Mouse (Mus musculus): ENCODE data around the gene Tinagl1. TPM values are rescaled to one million over a fixed set of nuclear protein-coding genes. Genes with fewer than 3 reads are reported as not detected.

Tinagl1 gene
- total RNA-seq, 2 experiments from 2014 or later = 0.82 to 1.5 TPM

DNA sequence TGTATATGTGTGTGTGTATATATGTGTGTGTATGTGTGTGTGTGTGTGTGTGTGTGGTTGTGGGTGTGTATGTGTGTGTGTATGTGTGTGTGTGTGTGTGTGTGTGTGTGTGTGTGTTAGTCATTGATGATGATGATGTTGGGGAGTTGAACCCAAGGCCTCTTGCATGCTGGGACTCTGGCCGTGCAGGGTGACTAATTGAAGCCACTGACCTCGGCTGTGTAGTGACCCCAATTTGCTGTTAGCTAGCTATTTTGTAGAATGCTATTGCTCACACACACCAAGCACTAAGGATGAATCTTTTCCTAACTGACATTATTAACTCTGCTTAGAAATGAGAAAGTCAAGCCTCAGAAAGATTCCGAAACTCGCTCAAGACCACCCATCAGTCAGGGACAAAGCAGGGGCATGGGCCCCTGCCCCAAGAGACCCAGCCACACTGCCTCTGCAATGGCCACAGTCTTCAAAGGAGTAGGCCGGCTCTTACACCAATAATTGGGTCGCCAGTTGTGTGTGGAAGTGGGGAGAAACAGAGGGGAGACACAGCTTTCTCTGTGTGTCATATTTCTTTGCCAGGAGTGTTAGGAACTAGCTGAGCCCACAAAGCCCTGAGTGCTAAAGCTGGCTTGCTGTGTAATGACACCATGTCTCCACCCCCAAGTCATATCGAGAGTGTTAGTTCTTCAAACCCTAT is 6.1 kb upstream of the Tinagl1 start:
- no peak for ATAC-seq (replicated peaks; ENCODE audit: poor library complexity, severe bottlenecking)

DNA sequence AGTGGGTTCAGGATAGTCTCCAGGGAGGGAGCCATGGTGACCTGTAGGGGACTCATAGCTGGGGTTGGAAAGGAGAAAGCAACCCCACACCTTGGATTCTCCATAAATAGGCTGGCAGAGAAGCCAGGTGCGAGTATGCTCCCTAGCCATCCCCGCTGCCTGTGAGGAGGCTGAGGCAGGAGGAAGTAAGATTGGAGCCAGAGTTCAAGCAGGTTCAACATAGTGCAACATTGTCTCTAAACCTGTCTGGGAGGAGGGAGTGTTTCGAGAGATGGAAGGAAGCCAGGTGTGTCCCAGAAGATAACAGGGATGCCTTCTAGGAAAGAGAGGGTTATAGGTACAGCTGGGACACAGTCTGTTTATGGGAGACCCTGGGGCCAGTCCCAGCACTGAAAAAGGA is 5.0 kb upstream of the Tinagl1 start:
- ATAC-seq (replicated peaks; ENCODE audit: poor library complexity, severe bottlenecking) = no peak

DNA sequence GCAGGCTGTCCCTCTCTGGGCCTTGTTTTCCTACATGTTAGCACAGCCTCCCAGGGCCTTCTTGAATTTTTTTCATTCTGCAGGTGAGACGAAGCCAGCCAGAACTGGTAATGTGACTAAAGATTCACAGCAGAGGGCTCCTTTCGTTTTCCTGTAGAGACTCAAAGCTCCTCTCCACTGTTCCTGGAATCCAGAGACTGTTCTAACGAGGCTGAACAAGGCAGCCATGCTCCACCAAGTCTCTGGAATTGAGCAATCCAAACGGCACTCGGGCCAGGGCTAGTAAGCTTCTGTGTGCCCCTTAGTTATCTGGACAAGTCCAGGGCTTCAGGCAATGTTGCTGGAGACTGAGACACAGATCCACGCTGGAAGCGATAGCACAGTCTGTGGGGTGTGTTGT is 2.6 kb upstream of the Tinagl1 start:
- no peak for ATAC-seq (replicated peaks; ENCODE audit: poor library complexity, severe bottlenecking)

DNA sequence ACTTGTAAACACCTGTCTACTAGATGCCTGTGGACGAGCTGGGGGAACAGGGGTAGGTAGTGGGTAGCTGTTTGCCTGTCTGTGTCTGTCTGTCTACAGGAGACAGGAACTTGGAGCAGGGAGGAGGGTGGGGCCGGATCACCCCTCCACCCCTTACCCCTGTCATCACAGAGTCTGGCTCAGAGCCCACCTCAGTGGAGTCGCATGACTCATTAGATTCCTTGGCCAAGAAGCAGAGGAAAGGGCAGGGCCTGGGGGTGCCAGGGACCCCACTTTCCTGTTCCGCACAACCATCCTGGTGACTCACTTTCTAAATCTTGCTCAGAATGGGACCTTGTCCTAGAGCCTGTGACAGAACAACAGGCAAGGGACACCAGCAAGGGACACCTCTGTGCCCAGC is 2.2 kb upstream of the Tinagl1 start:
- peak; percentile 47 for ATAC-seq (replicated peaks; ENCODE audit: poor library complexity, severe bottlenecking)

DNA sequence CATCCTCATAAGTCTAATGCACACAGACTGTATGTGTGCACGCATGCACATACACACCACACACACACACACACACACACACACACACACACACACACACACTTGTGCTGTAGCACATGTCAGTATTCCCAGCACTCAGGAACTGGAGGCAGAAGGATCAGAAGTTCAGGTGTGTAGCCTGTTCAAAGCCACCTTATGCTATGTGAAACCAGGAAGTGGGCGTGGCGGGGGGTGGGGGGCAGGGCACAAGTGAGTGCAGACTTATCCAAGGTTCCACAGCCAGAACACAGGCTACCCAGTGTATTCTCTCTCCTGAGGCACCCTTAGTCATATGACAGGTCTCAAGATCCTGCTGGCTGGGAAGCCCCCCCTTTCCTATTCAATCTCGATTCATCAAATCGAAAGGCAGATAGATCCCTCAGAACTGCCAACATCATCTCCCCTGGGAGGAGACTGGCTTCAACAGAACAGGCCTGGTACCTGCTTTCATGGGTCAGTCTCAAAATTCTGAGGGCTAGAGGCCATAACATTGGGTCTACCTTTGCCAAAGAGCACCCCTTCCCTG is 1.3 kb upstream of the Tinagl1 start:
- no peak for ATAC-seq (replicated peaks; ENCODE audit: poor library complexity, severe bottlenecking)

DNA sequence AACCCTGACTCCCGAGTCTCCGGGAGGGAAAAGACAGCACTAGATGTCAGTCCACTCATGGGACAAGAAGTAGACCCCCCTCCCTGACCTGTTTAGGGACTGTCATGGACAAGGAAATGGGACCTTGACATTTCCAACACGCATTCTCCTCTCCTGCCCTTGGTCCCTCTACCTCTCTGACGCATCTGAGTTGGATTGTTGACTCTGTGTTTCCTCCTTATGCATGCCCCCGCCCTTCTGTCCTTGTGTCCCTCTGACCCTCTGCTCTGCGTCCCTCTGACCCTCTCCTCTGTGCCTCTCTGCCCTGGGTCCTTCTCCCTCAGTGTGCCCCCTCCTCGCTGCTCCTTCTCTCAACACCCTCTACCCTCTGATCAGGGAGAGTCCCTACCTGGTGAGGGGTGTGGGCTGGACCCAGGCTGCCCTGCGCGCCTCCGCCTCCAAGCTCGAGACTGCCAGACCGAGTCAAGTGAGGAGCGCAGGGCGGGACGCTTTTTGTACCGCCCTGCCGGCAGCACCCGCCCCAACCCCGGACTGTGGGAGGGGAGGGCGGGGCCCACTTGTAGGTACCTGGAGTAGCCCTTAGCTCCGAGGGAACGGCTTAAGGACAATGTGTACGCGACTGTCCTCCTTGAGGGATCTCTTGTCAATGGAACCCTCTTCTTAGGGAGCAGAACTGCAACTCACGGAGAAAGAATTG is 439 bp downstream of the Tinagl1 start:
- peak; percentile 37 for ATAC-seq (replicated peaks; ENCODE audit: poor library complexity, severe bottlenecking)

DNA sequence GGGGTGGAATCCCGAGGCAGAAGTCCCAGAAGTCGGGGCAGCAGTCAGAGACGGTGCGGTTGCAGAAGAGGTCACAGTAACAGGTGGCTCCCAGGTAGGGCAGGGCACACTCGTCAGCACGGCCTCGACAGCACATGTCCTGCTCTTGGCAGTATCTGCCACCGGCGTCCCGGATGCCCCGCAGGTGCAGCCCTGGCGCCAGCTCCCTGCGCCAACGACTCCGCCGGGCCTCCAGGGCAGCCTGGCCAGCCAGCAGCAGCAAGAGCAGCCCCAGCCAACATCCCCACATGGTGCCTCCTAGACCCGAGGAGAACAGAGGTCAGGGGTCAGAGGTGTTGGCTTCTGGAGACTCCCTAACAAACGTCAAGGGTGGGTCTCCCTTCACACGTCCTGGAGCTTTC is 1.0 kb downstream of the Tinagl1 start:
- no peak for ATAC-seq (replicated peaks; ENCODE audit: poor library complexity, severe bottlenecking)

DNA sequence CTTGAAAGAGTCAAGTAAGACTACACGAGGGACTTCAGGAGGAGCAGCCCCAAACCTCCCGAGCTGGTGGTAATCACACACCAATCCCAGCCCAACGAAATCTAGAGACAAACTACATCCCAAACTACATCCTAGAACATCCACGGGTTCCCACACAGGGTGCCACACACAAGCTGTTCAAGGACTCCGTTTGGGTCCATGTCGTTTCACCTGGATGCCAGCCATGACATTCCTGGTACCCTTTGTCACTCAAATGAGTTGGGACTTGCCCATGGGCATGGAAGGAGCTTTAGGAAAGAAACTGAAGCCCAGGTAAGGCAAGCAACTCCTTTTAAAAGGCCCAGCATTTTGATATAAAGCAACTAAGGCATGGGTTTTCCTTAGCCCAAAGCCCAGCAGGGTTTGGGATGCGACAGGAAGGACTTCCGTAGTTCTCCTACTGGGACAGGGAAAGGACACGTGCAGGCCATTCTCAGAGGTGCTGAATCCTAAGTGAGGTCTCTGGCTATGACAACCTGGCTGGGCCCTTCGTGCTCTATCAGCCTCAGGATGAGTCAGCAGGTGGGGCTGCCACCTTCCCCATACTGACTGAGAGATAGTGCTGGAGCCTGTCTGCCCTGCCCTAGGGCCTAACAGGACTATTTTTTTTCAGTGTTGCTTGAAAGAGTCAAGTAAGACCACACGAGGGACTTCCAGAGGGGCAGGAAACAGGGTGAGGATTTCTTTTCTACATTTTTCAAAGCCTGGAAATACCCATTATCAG is 1.7 kb downstream of the Tinagl1 start:
- no peak for ATAC-seq (replicated peaks; ENCODE audit: poor library complexity, severe bottlenecking)

DNA sequence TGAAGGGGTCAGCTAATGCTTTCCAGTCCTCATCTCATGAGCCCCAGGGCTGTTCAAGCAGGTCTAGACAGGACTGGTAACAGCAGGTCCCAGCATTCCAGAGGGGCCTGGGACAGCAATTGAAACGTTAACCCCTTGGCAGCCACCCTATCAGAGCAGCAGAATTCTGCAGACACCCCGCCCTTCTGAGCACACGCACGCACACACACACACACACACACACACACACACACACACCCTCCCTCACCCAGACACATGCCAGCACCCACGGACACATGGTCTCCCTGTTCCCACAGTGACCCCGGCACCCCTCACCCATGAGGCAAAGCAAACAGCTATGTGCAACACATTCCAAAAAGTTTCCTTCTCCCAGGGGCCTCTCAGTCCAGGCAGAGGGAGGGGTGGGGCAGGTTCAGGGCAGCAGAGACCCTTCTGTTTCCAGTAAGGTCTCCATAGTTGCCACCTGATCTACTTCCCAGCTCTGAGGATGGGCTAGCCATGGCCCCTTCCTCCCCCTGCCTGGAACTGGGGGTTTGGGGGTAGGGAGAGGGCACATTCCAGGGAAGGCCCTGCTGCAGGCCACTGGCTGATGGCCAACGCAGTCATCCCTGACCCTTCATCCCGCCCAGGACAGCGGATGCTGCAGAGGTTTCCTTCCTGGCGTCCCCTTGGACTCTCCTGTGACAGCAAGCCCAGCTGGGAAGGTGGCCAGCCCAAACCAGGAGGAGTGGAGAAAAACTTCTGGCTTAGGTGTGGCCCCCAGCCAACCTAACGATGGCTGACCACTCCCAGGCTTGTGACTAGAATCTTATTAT is 2.8 kb downstream of the Tinagl1 start:
- no peak for ATAC-seq (replicated peaks; ENCODE audit: poor library complexity, severe bottlenecking)

DNA sequence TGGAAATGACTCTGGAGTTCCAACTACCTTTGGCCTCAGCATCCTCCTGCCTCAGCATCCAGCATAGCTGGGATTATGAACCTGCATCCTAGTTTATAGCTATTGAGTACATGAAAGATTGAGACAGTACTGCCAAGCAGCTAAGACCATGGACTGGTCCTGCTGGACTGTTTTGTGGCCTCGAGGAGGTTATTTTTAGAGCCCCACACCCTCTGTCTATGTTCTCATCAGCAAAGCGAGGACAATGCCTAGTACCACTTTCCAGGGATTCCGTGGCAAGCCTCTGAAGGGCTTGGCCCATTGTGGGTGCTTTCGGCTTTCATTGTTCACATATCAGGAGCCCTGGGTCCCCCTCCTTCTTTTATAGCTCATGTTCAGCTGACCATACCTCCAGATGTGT is 4.6 kb downstream of the Tinagl1 start:
- ATAC-seq (replicated peaks; ENCODE audit: poor library complexity, severe bottlenecking) = no peak

DNA sequence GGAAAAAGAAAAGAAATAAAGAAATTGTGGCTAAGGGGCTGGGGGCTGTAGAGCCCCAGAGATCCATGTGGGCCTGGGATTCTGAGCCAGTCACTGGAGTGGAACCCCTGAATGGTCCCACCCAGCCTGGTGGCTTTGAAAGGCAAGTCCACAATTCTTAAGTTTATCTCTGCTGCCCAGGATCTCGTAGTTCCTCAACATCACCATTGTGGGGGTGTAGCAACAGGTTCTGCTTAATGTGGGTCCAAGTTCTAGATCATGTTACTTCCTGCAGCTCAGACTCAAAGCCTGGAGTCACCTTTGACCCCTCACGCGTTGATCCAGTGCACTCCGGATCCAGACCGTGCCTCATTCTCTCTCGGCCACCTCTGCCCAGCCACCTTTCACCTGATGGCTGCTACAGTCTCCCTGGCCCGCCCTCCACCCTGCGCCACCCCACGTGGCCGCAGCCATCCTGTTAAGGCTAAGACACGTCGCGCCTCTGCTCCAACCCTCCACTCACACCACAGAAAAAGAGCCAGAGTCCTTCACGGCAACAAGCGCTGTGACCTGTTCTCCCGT is 5.4 kb downstream of the Tinagl1 start:
- ATAC-seq (replicated peaks; ENCODE audit: poor library complexity, severe bottlenecking) = no peak

DNA sequence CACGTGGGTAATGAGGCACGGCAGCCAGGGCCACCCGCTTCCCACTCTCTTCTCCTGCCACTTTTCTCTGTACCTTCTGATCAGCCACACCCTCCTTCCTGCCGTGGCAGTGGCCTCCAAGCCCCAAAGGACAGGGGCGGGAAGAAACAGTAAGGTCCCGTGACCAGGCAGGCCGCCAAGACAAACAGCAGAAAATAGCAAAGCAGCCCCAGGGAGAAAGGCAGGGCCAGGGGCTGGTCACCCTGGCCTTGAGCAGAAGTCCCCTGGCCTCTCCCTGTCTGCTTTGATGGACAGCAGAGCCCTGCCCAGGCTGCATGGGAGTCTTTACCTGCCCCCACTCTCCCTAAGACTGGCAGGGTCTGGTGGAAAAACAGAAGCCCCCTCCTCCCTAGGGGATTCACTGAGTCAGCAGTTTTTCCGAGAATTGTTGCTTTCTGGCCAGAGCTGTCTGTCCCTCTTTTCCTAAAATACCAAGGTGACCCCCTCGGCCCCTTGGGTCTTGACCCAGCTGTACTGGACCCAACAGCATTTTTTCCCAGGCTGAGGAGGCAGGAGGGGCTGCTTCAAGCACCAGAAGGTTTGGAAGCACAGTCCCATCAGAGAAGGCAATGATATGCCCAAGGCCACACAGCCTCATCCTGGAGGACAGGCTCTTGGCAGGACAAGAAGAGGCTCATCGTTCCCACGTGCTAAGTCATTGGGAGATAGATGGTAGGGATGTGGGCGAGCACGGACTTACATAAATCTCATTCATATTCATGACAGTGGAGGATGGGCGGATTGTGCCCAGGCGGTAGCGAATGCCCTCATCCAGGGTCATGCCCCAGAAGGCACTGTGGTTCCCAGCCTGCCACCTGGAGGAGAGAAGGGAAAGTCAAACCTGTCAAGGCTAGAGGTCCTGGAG is 6.4 kb downstream of the Tinagl1 start:
- peak; percentile 28 for ATAC-seq (replicated peaks; ENCODE audit: poor library complexity, severe bottlenecking)

DNA sequence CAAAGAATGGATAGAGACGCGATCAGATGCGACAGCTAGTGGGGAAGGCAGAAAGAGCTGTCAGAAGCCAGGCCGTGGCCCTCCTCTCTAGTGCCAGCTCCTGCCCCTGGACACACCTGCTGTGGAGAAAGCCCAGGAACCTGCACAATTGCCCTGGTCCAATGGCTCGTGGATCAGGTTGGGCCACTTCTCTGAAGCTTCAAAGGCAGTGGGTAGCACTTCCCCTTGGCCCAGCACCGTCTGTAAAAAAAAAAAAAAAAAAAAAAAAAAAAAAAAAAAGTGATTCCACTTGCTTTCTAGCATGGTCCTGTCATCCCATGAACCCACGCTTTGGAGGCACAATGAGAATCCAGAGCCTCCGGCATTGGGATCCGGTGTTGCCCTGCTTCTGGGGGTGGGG is 7.1 kb downstream of the Tinagl1 start:
- ATAC-seq (replicated peaks; ENCODE audit: poor library complexity, severe bottlenecking) = peak; percentile 49

DNA sequence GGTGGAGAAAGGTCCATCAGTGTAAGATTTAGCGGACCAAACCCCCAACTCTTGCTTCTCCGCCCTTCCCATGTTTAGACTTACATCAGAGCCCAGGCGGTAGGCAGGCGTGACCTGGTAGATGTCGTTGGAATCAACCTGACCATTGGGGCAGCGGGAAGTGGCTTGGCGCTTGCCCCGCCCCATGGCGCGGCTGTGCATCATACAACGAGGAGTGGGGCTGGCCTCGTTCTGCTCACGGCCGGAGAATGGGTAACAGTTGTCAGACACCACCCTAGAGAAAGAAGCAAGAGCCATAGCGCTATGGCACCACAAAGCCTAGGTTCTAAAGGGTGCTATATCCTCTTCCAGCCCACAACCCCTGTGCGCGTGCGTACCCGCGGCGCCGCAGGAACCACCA is 7.6 kb downstream of the Tinagl1 start:
- peak; percentile 31 for ATAC-seq (replicated peaks; ENCODE audit: poor library complexity, severe bottlenecking)

DNA sequence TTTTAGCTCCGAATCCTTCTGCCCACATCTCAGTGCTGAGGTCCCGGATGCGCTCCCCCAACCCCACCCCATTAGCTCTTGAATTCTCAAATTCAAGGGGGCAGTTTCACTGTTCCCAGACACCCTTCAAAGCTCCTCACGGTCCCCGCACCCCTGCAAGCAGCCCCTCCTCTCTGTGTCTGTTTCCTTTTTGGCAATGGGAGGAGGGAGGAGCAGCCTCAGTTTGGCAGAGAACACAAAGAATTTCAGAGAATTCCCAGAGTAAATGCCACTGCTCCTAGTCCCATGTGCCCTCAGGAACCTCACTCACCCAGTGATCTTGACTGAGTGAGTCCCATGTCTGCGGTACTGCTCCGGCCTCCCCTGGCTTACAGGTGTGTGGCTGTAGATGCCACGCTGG is 8.3 kb downstream of the Tinagl1 start:
- no peak for ATAC-seq (replicated peaks; ENCODE audit: poor library complexity, severe bottlenecking)

DNA sequence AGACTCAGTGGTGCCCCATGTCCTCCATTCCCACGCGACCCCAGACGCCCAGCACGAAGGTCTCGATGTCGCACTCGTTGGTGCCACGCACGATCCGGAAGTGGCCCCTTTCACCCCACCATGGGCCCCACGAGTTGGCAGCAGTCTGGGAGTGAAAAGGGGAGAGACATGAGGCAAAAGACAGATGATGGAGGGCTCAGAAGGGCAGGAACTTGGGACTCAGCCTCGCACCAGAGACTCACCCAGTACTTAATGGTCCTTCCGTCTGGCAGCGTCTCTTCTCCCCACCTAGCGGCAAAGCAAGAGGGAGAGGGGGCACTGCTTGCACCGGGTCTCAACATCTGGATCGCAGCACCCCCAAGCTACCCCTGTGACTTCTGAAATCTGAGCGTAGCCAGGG is 8.9 kb downstream of the Tinagl1 start:
- no peak for ATAC-seq (replicated peaks; ENCODE audit: poor library complexity, severe bottlenecking)

DNA sequence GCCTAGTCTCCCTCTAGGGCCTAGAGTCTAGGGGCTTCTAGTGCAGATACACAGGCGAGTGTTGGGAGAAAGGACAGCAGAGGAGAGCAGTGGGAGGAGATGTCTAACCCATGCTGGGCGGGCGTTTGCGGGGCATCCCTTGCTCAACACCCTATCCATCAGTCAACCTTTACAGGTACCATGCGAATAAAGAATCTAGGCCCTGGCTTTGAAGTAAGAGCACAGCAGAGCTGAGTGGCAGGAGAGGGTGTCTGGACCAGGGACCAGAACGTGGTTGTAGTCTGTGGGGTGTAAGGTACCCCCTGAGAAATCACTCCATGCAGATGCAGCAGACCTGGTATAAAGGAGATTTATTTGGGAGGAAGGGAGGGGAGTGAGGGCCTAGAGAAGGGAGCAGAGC is 10.8 kb downstream of the Tinagl1 start:
- no peak for ATAC-seq (replicated peaks; ENCODE audit: poor library complexity, severe bottlenecking)

DNA sequence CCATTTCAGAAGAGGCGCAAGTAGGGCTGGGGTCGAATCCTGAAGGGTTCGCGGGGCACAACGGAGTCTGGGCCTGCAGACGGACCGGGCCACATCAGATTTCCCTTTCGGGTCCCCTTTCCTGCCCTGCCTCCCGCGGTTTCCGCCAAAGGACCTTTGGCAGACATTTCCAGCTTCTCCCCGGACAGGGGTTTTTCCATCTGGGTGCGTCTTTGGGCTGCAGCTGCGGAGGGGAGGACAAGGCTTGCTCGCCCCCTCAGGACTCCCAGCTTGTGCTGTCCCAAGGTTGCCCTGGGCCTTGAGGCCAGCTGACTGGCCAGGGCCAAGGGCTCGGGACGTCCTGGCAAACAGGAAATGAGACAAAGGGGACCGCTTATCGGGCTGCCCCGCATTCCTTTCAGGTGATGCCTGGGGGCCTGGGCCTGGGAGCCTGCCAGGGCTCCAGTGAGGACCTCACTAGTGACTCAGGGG is 11.5 kb downstream of the Tinagl1 start:
- peak; percentile 5; the same call in 1 of the 2 replicates for ATAC-seq (replicated peaks; ENCODE audit: poor library complexity, severe bottlenecking)

DNA sequence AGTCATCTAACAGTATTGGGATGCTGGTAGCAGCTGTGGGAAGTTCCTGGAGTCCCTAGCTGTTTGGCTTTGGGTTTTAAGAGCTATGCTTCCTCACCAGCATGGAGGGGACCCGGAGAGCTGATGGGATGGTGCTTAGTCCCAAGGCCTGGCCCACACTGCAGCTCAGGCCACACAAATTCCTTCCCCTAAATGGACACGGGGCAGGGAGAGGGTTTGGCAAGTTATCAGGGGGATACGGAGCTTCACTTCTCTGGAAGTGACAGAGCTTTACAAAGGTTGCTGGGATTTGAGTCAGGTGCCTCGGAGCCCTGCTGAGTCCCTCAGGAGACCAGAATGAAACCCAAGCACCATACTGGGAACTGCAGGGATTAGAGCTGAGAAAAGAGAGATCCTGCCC is 13.6 kb downstream of the Tinagl1 start:
- ATAC-seq (replicated peaks; ENCODE audit: poor library complexity, severe bottlenecking) = no peak

Measured in granulocyte monocyte progenitor cell, adult 5-6 weeks (primary cell).